Mouse (Mus musculus) left cerebral cortex, postnatal 14 days (tissue): ENCODE data around the gene Gm17571. TPM values are rescaled to one million over a fixed set of nuclear protein-coding genes. Genes with fewer than 3 reads are reported as not detected.

Experiments used
- DNase-seq, 2 experiments: peaks; one replicate each; pipeline ENCODE4 v3.0.0; 2021 to 2022; ENCODE audit warnings: low spot score in 2 of 2, mixed read lengths in 1 of 2
- intact Hi-C: fragments of 180-260 bp; cut with DNase I; formaldehyde crosslinking; loops from one replicate; pipeline ENCODE4 v1.15.1; 2025
- total RNA-seq, 2 experiments: library from RNA; stranded (reverse); gene quantifications; 2 replicates each; pipeline ENCODE4 v1.2.3; 2021

Gm17571 gene
- total RNA-seq, 2 experiments from 2014 or later, result not detected

DNA sequence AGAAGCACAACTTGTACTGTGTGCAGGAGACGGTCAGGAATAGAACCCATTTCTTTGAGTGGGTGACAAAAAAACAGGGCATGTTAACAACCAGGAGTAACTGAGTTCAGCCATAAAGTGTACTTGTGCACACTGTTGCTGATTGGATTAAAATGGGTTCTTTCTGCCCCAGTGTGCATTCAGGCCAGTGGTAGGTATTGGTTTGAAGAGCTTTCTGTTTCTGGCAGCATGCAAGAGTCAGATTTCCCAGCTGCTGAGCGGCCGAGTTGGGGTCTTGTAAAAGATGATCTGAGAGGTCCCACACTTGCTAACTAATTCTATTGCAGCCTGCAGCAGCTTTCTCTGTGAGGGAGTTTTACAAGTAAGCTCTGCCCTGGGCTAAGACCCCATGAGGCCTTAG is 13.5 kb upstream of the Gm17571 start:
- DNase-seq, result peak in 1 of 2 experiments; percentile 15
- intact Hi-C loops, result no loop called here

- DNase-seq, result no peak
- intact Hi-C loops, result no loop called here
These were observed 12.8 kb upstream of the Gm17571 start for GRCm38 (mm10) chr9:13459371-13459770.

- intact Hi-C loops, result no loop called here
- DNase-seq, result peak in 1 of 2 experiments; percentile 59
These were observed 11.2 kb upstream of the Gm17571 start for GRCm38 (mm10) chr9:13457774-13458173.

GRCm38 (mm10) chr9:13455231-13455630 is 8.7 kb upstream of the Gm17571 start:
- intact Hi-C loops, result no loop called here
- DNase-seq, result no peak

GRCm38 (mm10) chr9:13454651-13455123 is 8.1 kb upstream of the Gm17571 start:
- DNase-seq, result no peak
- intact Hi-C loops, result no loop called here

GRCm38 (mm10) chr9:13448716-13449115 is 2.2 kb upstream of the Gm17571 start:
- no peak for DNase-seq
- intact Hi-C loops, result no loop called here

- DNase-seq, result no peak
- intact Hi-C loops, result no loop called here
These were observed 317 bp downstream of the Gm17571 start for GRCm38 (mm10) chr9:13446236-13446635.

DNA sequence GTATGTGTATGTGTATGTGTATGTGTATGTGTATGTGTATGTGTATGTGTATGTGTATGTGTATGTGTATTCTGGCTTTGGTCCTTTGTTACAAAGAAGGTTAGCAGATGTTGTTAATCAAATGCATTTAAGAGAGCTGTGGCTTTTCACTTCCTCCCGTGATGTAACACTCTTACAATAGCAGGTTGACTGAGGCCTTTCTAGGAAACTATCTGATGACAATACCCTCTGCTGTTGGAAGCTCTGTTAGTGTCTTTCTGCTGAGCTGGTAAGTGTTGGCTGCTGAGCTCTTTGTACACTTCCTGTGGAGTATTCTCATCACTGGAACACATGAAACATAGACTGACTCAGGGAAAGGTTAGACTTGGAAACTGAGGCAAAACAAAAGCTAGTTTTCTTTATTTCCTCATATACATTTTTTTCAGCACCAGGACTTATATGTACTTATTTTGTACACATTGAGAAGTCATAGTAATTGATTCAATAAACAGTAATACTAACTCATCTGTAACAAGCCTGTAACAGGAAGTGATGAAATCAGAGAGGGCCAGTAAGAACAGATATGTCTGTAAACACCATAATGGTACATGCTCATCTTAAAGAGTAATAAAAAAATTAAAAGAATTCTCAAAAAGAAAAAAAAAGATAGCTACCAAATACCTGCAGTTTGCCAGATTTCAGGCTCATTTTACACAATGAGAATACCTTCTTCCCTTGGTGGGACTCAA is 2.9 kb downstream of the Gm17571 start:
- no peak for DNase-seq
- intact Hi-C loops, result no loop called here

DNA sequence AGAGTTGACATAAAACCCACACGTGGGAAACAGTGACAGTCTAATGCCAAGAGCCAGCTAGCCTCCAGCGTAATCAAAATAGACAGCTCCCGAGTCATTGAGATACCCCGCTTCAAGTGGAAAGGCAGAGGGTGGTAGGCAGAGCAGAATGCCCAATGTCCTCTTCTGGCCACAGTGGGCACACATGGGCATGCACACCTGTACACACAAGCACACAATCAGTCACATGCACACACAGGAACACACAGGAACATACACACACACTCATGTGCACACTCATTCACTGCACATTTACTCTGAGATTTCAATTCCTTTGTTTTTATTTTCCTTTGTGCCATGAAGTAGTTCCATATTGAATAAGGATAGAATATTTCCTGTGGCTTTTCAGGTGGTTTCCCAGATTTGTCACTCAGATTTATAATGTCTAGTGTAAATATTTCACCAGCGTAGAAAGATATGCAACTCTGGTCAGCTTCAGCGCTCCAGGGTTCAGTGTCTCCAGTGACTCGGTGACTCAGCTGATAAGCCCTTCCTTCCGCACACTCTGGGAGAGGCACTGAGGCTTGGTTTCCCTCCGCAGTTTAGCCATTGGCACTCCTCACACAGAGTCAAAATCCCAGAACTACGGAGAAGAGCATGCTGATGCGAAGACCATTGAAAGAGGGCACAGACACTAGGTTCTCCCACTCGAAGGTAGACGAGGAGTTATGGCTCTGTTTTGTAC is 4.4 kb downstream of the Gm17571 start:
- no peak for DNase-seq
- intact Hi-C loops, result no loop called here

DNA sequence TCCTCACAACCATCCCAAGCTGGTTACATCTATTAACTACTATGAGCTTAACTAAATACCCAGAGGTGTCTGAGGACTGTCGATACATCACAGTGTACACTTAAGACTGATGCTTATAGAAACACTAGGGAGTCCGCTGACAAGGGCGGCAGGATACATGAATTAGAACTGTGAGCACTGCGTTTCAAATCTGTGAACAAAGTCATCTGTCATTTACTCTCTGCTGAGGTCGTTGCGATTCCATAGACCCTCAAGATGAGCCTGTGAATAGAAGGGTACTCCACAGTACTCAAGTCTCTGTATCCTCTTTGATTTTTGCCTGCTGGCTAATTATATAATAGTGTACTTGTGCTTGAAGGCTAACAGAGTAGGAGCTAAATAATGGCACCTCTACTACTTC is 5.6 kb downstream of the Gm17571 start:
- DNase-seq, result no peak
- intact Hi-C loops, result no loop called here

DNA sequence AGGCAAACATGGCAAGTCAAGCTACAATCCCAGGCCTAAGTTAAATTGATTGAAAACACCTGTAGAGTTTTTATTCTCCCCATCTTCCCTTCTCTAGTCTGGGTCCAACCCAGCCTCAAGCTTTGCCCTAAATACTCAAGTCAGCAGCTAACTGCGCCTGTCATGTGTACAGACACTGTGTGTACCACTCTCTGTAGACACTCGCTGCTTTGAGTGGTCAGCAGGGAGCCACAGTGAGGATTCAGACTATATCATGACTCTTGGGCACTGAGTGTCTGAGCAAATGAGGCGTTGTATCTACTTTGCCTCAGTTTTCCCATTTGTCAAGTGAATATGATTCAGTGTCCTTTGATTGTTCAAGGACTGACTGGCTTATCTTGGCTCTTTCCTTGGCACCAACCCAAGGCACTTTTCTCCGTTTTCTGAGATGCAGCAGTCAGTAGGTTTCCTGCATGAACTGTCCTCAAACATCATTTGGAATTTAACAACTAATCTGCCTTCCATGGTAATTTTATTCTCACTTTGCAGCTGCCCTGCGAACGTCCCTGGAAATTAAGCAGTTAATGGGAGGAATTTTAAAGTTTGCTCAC is 13.0 kb downstream of the Gm17571 start:
- intact Hi-C loops, result no loop called here

DNA sequence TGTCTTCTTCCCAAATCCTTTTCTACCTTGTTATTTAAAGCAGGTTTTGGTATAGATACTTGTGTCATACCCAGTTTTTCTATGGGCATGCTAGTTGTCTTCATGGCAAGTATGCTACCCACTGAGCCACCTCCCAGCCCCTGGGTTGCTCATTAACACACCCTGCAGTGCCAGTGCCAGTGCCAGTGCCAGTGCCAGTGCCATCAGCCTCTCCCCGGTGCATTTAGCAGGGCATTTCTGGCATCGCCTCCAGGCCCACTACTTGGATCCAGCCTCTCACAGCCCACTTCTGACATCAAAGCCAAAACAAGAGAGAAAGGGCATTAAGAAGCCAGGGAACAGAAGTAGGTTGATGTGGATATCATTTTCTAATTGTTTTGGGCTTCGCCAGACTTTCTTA is 14.9 kb downstream of the Gm17571 start:
- DNase-seq, result no peak
- intact Hi-C loops, result no loop called here

More for the DNA sequence above, 13.0 kb downstream of the Gm17571 start:
- no peak for DNase-seq

DNA sequence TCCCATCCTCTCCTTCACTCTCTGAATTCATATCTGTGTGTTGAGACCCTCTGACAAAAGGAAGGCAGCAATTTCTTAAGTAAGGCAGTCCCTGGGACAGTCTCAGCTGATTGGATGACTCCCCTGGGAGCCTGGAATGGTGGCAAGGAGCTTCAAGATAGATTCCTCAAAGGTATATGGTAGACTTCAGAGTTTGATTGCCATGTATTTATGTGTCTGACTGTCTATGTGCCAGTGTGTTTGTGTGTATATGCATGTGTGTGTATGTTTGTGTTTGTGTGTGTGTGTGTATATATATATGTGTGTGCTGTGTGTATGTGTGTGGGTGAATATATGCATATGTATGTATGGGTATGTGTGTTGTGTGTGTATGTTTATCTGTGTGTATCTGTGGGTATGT is 15.8 kb downstream of the Gm17571 start:
- DNase-seq, result no peak
- intact Hi-C loops, result no loop called here

- intact Hi-C loops, result no loop called here
These were observed 16.3 kb downstream of the Gm17571 start for GRCm38 (mm10) chr9:13430302-13430701.

DNA sequence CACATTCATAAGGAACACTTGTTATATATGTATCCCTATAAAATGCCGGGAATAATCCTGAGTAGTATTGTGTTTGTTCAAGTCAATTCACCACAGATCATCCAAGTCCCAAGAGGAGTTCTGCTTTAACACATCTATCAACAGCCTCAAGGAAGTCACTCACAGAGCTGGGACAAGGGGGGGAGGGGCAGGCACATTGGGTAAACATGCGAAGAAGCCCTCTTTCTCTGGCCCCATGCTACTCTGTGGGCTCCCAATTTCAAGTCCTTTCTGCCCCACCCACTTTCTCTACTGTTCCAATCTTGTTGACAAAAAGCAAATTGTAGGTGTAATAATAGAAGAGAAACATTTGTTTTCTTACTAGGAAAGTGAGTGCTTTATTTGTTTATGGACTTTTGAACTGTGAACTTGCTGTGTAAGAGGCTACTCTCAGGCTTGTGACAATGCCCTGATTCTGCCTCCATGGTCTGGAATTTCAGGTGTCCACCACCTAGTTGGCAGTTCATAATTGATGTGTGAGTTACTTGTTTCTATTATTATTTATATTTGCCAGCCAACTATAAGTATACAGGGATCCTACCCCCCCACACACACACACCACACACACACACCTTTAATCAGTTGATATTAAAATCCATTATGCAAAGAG is 17.0 kb downstream of the Gm17571 start:
- intact Hi-C loops, result no loop called here
- no peak for DNase-seq

More at GRCm38 (mm10) chr9:13430302-13430701, 16.3 kb downstream of the Gm17571 start:
- no peak for DNase-seq

GRCm38 (mm10) chr9:13425031-13425940 is 21.3 kb downstream of the Gm17571 start:
- intact Hi-C loops, result no loop called here
- DNase-seq, result peak; percentile 61 to 72

GRCm38 (mm10) chr9:13414230-13414766 is 32.3 kb downstream of the Gm17571 start:
- no peak for DNase-seq
- intact Hi-C loops, result no loop called here
